20 mouse cellular contexts compared by ENCODE assay signal in the genomic region with DNA sequence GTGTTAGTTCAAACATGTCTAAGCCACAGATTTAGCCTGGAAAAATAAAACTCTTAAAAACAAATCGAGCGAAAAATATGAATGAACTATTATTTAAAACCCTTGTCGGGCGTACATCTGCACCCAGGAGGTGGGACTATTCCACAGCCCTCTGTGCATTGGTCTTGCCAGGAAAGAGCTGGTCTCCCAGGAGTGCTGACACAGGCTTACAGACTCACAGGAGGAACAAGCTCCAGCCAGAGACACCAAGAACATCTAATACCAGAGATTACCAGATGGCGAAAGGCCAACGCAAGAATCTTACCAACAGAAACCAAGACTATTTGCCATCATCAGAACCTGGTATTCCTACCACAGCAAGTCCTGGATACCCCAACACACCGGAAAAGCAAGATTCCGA. TPM values are rescaled to one million over a fixed set of nuclear protein-coding genes. Genes with fewer than 3 reads are reported as not detected.
DNase-seq lines count a peak whose midpoint lies in the region; ATAC-seq and TF ChIP-seq lines count a peak whose summit lies in the region.
"Had no signal": no experiment of that assay in that cellular context is flagged by ENCODE, and none has a peak within 500 bp of the region (broad histone marks: within the 10 kb centered on the region; RNA-seq: fewer than 3 reads in every experiment).

No protein-coding gene starts in this region.

- no peaks in the 10 kb centered on the region for H3K9me3 ChIP-seq in midbrain, embryonic 16.5 days (replicated peaks; ENCODE audit: control insufficient read depth, low read length, poor library complexity, severe bottlenecking)
- H3K9me3 ChIP-seq: embryonic facial prominence, embryonic 10.5 days; forebrain, embryonic 13.5 days; G1E; heart, embryonic 12.5 days; hindbrain, embryonic 10.5 days; hindbrain, embryonic 15.5 days had no signal

- WGBS in cerebellum, adult 2 months = 63% methylated on average over 8 of the region's 8 CpGs
- WGBS in midbrain, embryonic 16.5 days = 93% methylated on average over 8 of the region's 8 CpGs

- H3K4me3 ChIP-seq in cerebellum, adult 2 months (replicated peaks; ENCODE audit: insufficient read depth, low read depth, low read length) = no peak overlapping the region
- no peak overlapping the region for H3K4me3 ChIP-seq in midbrain, embryonic 16.5 days (ENCODE audit: low read depth, low read length)
- H3K4me3 ChIP-seq: embryonic facial prominence, embryonic 10.5 days; forebrain, embryonic 13.5 days; gastrocnemius, adult 2 months; heart, embryonic 12.5 days; hindbrain, embryonic 10.5 days; hindbrain, embryonic 15.5 days had no signal

- no peaks in the 10 kb centered on the region for H3K27me3 ChIP-seq in cerebellum, adult 2 months (ENCODE audit: control insufficient read depth, insufficient read depth, low read length)
- H3K27me3 ChIP-seq in midbrain, embryonic 16.5 days (ENCODE audit: control insufficient read depth, insufficient read depth, low read depth, low read length) = no peaks in the 10 kb centered on the region
- H3K27me3 ChIP-seq: forebrain, embryonic 13.5 days; heart, embryonic 12.5 days; hindbrain, embryonic 15.5 days had no signal

- TF ChIP-seq CTCF in cerebellum, adult 2 months (IDR thresholded peaks at IDR 0.05; ENCODE audit: borderline replicate concordance, insufficient read depth, low read depth, low read length) = no peak

- DNase-seq in brain, adult 2 months (ENCODE audit: low read depth, low spot score) = peak; percentile 43
- DNase-seq in cerebellum, adult 2 months = peak; percentile 53 to 71
- peak; percentile 18 to 22 for DNase-seq in cerebellum, postnatal 10 days
- DNase-seq in adrenal gland, postnatal 36 days = no peak
- no peak for DNase-seq in right cerebral cortex, postnatal 10 days (ENCODE audit: low spot score in 2 of 2)
- DNase-seq: adrenal gland, postnatal 10 days; B cell, adult 2 months; forebrain, postnatal 0 days; gastrocnemius, adult 2 months; gastrocnemius, postnatal 25 days; kidney, adult 2 months had no signal

- no peak for TF ChIP-seq POLR2A in cerebellum, adult 2 months (IDR thresholded peaks at IDR 0.05; ENCODE audit: borderline replicate concordance, insufficient read depth, low read length)

- no peak overlapping the region for H3K4me2 ChIP-seq in midbrain, embryonic 16.5 days (ENCODE audit: low read length)
- H3K4me2 ChIP-seq: forebrain, embryonic 13.5 days; heart, embryonic 12.5 days; hindbrain, embryonic 15.5 days had no signal

- H3K4me1 ChIP-seq in cerebellum, adult 2 months (ENCODE audit: control insufficient read depth, insufficient read depth, low read length) = peaks cover 8% of the 10 kb centered on the region; the same call in 1 of the 2 replicates
- H3K4me1 ChIP-seq in midbrain, embryonic 16.5 days (ENCODE audit: control insufficient read depth, insufficient read depth, low read length) = no peaks in the 10 kb centered on the region
- H3K4me1 ChIP-seq: embryonic facial prominence, embryonic 10.5 days; forebrain, embryonic 13.5 days; heart, embryonic 12.5 days; hindbrain, embryonic 10.5 days; hindbrain, embryonic 15.5 days had no signal

- peak overlapping the region; percentile 51; the same call in 1 of the 2 replicates for H3K27ac ChIP-seq in cerebellum, adult 2 months (ENCODE audit: insufficient read depth, low read length)
- no peak overlapping the region for H3K27ac ChIP-seq in midbrain, embryonic 16.5 days (ENCODE audit: low read length)
- H3K27ac ChIP-seq: embryonic facial prominence, embryonic 10.5 days; forebrain, embryonic 13.5 days; gastrocnemius, adult 2 months; hindbrain, embryonic 10.5 days; hindbrain, embryonic 15.5 days had no signal

- no peak overlapping the region for H3K9ac ChIP-seq in midbrain, embryonic 16.5 days (ENCODE audit: low read depth, low read length)
- H3K9ac ChIP-seq: forebrain, embryonic 13.5 days; forebrain, postnatal 0 days; heart, embryonic 12.5 days; hindbrain, embryonic 15.5 days had no signal

- H3K36me3 ChIP-seq in midbrain, embryonic 16.5 days (ENCODE audit: control insufficient read depth, insufficient read depth, low read length) = no peaks in the 10 kb centered on the region
- H3K36me3 ChIP-seq: embryonic facial prominence, embryonic 10.5 days; G1E; heart, embryonic 12.5 days; hindbrain, embryonic 10.5 days; hindbrain, embryonic 15.5 days had no signal

- ATAC-seq in midbrain, embryonic 16.5 days = no peak
- ATAC-seq: CD4-positive, CD25-positive, alpha-beta regulatory T cell, adult 4 months; forebrain, embryonic 13.5 days; forebrain, postnatal 0 days; intestine, embryonic 16.5 days had no signal

RNA-seq across cellular contexts. Expression of a gene that starts 23.2 kb away (rescaled TPM):
- polyA plus RNA-seq in cerebellum, adult 2 months (2012; rRNA removed) = 79.7 and 83.8 TPM in 2 replicates
- total RNA-seq in adrenal gland, postnatal 36 days (2021) = 100 to 1,000 TPM; 120 to 143 TPM
- polyA plus RNA-seq in midbrain, embryonic 16.5 days (2015; fragmentation: Nextera tagmentation; extraction: Ambion mirVana) = 21.6 and 25.9 TPM in 2 replicates

Comparison
In these comparisons a context has a peak if more than half of its experiments do, and no peak if none do; other contexts are left out.
1. DNase-seq: peak in brain, adult 2 months (single experiment), cerebellum, adult 2 months (2 of 2) and cerebellum, postnatal 10 days (2 of 2); none in adrenal gland, postnatal 36 days (0 of 2) and right cerebral cortex, postnatal 10 days (0 of 2).